Mouse (Mus musculus) kidney, embryonic 15.5 days (tissue): Measurements from ENCODE around the gene Hrh1. TPM values are rescaled to one million over a fixed set of nuclear protein-coding genes. Genes with fewer than 3 reads are reported as not detected.

Source experiments
- ATAC-seq: fragments of 200-750 bp; cut with Nextera tagmentation; replicated peaks from 2 replicates; pipeline ENCODE4 v1.8.0; 2017; ENCODE audit warnings: moderate TSS enrichment; ENCODE audit not compliant: low FRiP score
- H3K27ac ChIP-seq: fragments of 300-500 bp; sonication (generic); 2 replicates; pipeline ENCODE4 v1.5.1; 2015; ENCODE audit warnings: mild to moderate bottlenecking, inconsistent platforms
- H3K27me3 ChIP-seq: fragments of 300-500 bp; sonication (generic); 2 replicates; pipeline ENCODE4 v1.6.1; 2015; ENCODE audit warnings: inconsistent platforms
- H3K36me3 ChIP-seq: fragments of 300-500 bp; sonication (generic); 2 replicates; pipeline ENCODE4 v1.6.1; 2015; ENCODE audit warnings: inconsistent platforms
- H3K4me1 ChIP-seq: fragments of 300-500 bp; sonication (generic); 2 replicates; pipeline ENCODE4 v1.6.1; 2015; ENCODE audit warnings: inconsistent platforms
- H3K4me2 ChIP-seq: fragments of 300-500 bp; sonication (generic); 2 replicates; pipeline ENCODE4 v1.6.1; 2015; ENCODE audit warnings: moderate library complexity, mild to moderate bottlenecking, inconsistent platforms
- H3K4me3 ChIP-seq: fragments of 300-500 bp; sonication (generic); replicated peaks from 2 replicates; pipeline ENCODE4 v1.5.1; 2015; ENCODE audit warnings: mild to moderate bottlenecking, inconsistent platforms
- H3K9ac ChIP-seq: fragments of 300-500 bp; sonication (generic); 2 replicates; pipeline ENCODE4 v1.6.1; 2015; ENCODE audit warnings: mild to moderate bottlenecking, inconsistent platforms
- H3K9me3 ChIP-seq: fragments of 300-500 bp; sonication (generic); replicated peaks from 2 replicates; pipeline ENCODE4 v1.6.1; 2016; ENCODE audit warnings: inconsistent platforms
- WGBS: fragments of 180-500 bp; shearing (Covaris S2); methylation state at CpG from one replicate; pipeline ENCODE4 v1.1.7; 2015; ENCODE audit warnings: mixed read lengths; 5-methylcytosine and 5-hydroxymethylcytosine counted together
- polyA plus RNA-seq: library from polyadenylated mRNA; unstranded; fragments of >200 nt; fragmentation: Nextera tagmentation; extraction: Ambion mirVana; gene quantifications from 2 replicates; pipeline ENCODE4 v1.2.1, GENCODE M21; 2015

Gene Hrh1
- polyA plus RNA-seq, 1 experiment from 2014 or later = 0.21 TPM

DNA sequence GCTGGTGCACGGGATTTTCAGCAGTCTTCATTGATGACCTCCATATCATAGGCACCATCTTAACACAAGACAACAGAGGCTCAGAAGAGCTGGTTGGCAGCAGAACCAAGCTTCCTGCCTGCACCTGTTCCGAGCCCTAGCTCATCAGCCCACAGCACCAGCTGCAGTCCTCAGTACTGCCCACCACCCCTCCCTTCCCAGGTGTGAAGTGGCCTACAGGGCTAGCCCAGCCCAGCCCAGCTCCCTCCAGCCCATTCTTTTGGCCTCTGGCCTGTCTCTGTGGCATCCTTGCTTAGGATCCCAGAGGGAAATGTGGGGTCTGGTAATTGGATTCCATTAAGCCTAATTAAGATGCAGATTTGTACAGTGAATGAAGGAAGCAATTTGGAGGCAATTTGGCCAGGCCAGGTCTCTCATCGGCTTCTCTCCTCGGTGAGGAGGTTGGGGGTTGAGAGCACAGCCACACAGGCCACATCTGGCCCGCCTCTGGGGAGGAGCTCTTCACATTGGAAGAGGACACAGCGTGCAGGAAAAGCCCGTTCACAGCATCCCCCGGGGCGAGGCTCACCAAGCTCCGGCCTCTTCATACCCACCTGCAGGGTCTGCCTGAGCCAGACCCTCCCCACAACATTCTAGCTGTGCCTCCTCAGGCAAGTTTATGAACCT lies 43.2 kb downstream of the Hrh1 start:
- H3K9ac ChIP-seq = no peak overlapping the region
- H3K4me1 ChIP-seq = no peaks in the 10 kb centered on the region
- ATAC-seq = no peak
- H3K36me3 ChIP-seq = no peaks in the 10 kb centered on the region
- 0 out of 2 replicates have a peak, but pooled peaks cover 3% of the 10 kb centered on the region for H3K9me3 ChIP-seq
- no peak overlapping the region for H3K27ac ChIP-seq
- no peaks in the 10 kb centered on the region for H3K27me3 ChIP-seq
- WGBS = 38% methylated on average over 10 of the region's 10 CpGs
- no peak overlapping the region for H3K4me2 ChIP-seq
- no peak overlapping the region for H3K4me3 ChIP-seq

DNA sequence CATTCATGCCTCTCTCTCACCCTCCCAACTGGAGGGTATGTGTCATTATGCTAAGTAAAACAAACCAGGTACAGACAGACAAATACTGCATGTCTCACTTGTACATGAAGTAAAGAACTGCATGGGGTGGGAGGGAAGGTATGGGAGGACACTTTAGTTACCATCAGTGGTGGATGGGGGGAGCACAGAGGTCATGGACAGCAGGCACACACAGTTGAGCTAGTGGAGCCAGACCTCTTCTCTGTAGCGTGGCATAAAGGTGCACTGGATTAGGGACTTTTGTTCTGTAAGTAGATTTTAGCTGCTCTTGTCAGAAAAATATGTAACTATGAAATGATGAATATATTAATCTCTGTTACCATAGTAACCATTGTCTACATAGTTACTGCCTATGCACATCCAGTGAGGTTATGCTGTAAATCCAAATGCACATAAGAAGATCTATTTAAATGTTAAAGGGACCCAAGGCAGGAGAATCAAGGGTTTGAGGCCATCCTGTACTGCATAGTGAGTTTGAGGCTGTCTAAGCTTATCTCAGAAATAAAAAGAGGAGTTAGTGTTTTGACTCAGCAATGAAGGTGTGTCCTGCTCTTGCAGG lies 46.6 kb downstream of the Hrh1 start:
- 86% methylated on average over 1 of the region's 1 CpGs for WGBS
- H3K4me2 ChIP-seq = no peak overlapping the region
- 0 out of 2 replicates have a peak, but pooled peaks cover 3% of the 10 kb centered on the region for H3K9me3 ChIP-seq
- H3K9ac ChIP-seq = no peak overlapping the region
- no peak for ATAC-seq
- no peaks in the 10 kb centered on the region for H3K36me3 ChIP-seq
- H3K4me3 ChIP-seq = no peak overlapping the region
- H3K4me1 ChIP-seq = no peaks in the 10 kb centered on the region
- no peak overlapping the region for H3K27ac ChIP-seq
- no peaks in the 10 kb centered on the region for H3K27me3 ChIP-seq

DNA sequence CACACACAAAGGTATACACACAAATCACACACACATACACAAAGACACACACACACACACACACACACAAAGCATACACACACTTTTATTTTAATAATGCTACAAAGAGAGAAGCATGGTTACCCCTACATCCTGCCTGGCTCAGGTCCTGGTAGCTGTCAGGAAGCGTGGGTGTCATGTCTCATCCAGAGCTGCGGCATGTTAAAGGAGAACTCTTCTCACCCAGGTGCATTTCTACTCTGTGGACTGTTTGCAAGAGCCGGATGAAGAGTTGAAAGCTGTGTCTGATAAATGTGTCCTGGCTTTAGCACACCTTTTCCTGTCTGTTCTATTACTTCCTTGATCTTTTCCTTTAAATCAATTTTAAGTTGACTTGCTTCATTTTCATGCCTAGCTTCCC lies 47.2 kb downstream of the Hrh1 start:
- Histone ChIP-seq H3K9me3 (no peaks in the 10 kb centered on the region), H3K4me1 (no peaks in the 10 kb centered on the region), H3K4me2 (no peak overlapping the region), H3K27ac (no peak overlapping the region), H3K27me3 (no peaks in the 10 kb centered on the region), H3K9ac (no peak overlapping the region), H3K4me3 (no peak overlapping the region), H3K36me3 (no peaks in the 10 kb centered on the region)
- ATAC-seq = no peak
- 62% methylated on average over 3 of the region's 3 CpGs for WGBS

DNA sequence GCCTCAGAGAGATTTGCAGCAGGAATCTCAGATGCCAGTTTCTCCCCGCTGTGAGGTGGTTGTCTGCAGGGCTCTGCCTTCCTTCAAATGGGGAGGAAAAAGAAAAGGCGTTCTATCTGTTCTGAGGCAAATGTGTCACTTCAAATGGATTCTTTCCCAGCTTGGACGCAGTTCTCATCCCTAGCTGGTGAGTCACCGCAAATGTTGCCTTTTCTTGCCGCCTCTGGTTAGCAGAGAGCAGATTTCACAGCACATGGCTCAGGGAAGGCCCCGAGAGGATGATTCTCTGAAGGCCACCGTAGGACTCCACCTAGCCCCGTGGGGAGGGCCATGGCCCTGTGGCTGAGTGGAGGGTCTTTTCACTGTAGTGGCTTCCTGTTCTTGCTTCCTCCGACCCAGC lies 51.2 kb downstream of the Hrh1 start:
- 75% methylated on average over 9 of the region's 9 CpGs for WGBS
- no peak overlapping the region for H3K9ac ChIP-seq
- H3K4me1 ChIP-seq = no peaks in the 10 kb centered on the region
- no peaks in the 10 kb centered on the region for H3K27me3 ChIP-seq
- H3K9me3 ChIP-seq = no peaks in the 10 kb centered on the region
- no peaks in the 10 kb centered on the region for H3K36me3 ChIP-seq
- H3K4me3 ChIP-seq = no peak overlapping the region
- H3K4me2 ChIP-seq = no peak overlapping the region
- no peak overlapping the region for H3K27ac ChIP-seq
- no peak for ATAC-seq

DNA sequence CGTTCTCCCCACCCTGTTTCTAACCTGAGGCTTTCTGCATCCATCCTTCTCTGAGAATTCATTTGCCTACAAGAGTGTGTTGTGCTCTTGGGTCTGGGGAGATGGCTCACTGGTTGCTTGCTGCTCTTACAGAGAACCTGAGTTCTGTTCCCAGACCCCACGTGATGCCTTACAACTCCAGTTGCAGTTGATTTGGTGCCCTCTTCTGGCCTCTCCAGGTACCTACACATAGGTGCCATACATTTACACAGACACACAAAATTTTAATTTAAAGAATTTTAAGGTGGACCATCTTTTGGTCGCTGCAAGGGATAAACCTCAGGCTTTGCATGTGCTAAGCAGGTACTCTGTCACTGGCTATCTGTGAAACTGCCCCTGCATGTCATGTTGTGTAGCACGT lies 57.5 kb downstream of the Hrh1 start:
- Histone ChIP-seq H3K36me3 (no peaks in the 10 kb centered on the region), H3K27me3 (no peaks in the 10 kb centered on the region), H3K27ac (no peak overlapping the region), H3K4me3 (no peak overlapping the region), H3K4me2 (no peak overlapping the region), H3K4me1 (peaks cover 17% of the 10 kb centered on the region), H3K9ac (no peak overlapping the region), H3K9me3 (no peaks in the 10 kb centered on the region)
- ATAC-seq = no peak
- WGBS = 96% methylated on average over 4 of the region's 4 CpGs

DNA sequence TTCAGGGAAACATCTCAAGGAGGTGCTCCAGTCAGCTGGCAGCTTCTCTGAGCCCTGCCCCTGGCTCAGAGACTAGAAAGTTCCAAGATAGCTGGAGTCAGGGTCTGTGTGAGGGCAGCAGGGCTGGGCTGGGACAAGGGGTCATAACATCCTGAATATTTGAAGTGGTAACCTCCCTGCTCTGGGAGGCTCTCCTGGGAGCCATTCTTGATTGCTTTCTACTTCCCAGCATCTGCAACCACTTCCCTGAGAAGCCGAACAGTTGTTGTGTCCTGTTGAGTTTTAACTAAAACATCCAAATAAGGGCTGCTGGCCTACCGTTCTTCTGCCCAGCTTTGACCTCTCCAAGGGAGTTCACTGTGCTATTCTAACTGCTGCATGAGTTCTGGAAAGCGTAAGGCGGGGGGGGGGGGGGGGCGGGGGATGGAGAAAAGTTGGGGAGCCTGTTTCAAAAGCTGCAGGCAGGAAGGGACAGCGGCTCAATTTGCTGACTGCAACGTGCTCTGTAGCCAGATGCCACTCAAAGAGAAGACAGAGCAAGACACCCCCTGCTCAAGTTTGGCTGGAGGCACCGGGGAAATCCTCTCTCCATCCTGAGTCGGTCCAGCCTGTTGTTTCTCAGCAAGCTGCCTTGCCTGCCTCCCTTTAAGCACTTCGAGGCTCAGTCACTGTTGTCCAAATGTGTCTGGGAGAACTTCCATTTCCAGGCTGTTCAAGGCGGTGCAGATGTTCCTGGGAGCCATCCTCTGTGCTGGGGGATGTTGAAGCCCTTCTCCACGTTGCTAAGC lies 58.7 kb downstream of the Hrh1 start:
- ATAC-seq = no peak
- no peaks in the 10 kb centered on the region for H3K36me3 ChIP-seq
- H3K4me2 ChIP-seq = no peak overlapping the region
- WGBS = 46% methylated on average over 12 of the region's 12 CpGs
- no peak overlapping the region for H3K4me3 ChIP-seq
- H3K9ac ChIP-seq = no peak overlapping the region
- no peak overlapping the region for H3K27ac ChIP-seq
- peaks cover 17% of the 10 kb centered on the region for H3K4me1 ChIP-seq
- H3K9me3 ChIP-seq = no peaks in the 10 kb centered on the region
- no peaks in the 10 kb centered on the region for H3K27me3 ChIP-seq

DNA sequence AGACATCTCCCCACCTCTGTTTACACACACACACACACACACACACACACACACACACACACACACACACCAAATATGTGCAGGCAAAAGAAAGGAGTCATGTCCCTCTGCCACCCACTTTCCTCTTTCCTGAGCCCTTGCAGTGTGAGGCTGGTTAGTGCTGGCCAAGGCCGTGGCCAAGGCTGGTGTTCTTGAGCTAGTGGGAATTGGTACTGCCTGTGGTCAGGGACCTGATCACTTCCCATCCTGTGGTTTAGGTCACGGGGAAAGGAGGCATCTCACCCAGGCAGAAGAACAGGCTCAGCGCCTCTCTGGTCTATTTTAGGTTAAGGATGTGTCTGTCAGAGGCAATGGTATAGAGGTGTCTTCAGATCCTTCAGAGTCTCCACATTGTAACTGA lies 59.6 kb downstream of the Hrh1 start:
- ATAC-seq = no peak
- Histone ChIP-seq H3K27ac (no peak overlapping the region), H3K9ac (no peak overlapping the region), H3K27me3 (no peaks in the 10 kb centered on the region), H3K4me1 (peaks cover 17% of the 10 kb centered on the region), H3K4me3 (no peak overlapping the region), H3K9me3 (no peaks in the 10 kb centered on the region), H3K36me3 (no peaks in the 10 kb centered on the region), H3K4me2 (no peak overlapping the region)
- WGBS = 87% methylated on average over 3 of the region's 3 CpGs

DNA sequence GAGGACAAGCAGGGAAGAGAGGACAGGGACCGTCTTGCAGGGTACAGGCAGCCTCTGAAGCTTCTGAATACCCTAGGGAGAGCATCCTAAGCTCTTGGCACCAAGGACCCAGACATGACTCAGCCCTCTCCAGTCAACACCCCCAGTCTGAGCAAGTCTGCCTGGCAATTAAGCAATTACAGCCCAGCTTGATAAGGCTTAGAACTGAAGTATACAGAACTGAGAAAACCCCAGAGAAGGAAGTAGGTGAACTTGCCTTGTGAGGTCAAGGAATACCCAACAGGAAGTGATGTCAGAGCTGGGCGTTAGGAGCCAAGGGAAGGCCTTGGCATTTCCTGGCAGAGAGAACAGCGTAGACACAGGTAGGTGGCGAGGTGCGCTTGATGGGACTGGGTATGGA lies 60.5 kb downstream of the Hrh1 start:
- Histone ChIP-seq H3K4me3 (no peak overlapping the region), H3K9ac (no peak overlapping the region), H3K27ac (no peak overlapping the region), H3K27me3 (no peaks in the 10 kb centered on the region), H3K4me1 (peaks cover 17% of the 10 kb centered on the region), H3K4me2 (no peak overlapping the region), H3K9me3 (no peaks in the 10 kb centered on the region), H3K36me3 (no peaks in the 10 kb centered on the region)
- WGBS = 73% methylated on average over 5 of the region's 5 CpGs
- ATAC-seq = no peak

DNA sequence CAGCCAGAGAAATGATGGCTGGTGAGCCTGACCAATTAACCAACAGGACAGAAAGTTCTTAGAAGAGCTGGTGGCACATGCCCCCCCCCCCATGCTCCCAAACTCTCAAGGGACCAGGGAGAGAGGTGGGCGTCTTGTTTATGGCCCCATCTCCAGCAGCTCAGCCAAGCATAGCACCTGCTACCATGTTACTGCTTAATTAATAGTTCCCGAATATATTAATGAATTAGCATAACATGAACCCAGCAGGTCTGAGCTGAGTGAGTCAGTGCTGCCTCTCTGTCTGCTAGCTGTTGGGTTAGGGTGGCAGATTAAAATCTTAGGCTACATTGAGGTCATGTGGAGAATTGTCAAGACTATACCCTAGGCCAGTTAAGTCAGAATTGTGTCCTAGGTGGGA lies 62.2 kb downstream of the Hrh1 start:
- Histone ChIP-seq H3K4me3 (no peak overlapping the region), H3K4me1 (peaks cover 17% of the 10 kb centered on the region), H3K9ac (no peak overlapping the region), H3K27me3 (no peaks in the 10 kb centered on the region), H3K9me3 (no peaks in the 10 kb centered on the region), H3K4me2 (0 out of 2 replicates have a peak overlapping the region, but pooled peaks have one; percentile 1), H3K27ac (no peak overlapping the region), H3K36me3 (no peaks in the 10 kb centered on the region)
- ATAC-seq = no peak
- 47% methylated on average over 2 of the region's 2 CpGs for WGBS

DNA sequence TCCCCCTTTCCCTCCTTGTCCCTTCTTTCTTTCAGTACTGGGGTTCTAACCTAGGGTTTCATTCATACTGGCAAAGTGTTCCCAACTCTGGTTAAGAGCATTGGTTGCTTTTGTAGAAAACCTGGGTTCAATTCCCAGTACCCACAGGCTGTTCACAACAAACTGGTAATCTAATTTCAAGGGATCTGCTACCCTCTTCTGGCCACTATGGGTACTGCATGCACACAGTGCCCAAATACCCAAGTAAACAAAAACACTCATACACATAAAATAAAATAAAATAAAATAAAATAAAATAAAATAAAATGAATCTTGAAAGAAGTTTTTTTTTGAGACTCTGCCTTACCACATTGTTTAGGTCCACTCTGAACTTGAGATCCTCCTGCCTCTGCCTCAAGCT lies 63.8 kb downstream of the Hrh1 start:
- H3K9me3 ChIP-seq = no peaks in the 10 kb centered on the region
- peaks cover 17% of the 10 kb centered on the region for H3K4me1 ChIP-seq
- H3K4me3 ChIP-seq = no peak overlapping the region
- H3K36me3 ChIP-seq = no peaks in the 10 kb centered on the region
- H3K27me3 ChIP-seq = no peaks in the 10 kb centered on the region
- H3K9ac ChIP-seq = no peak overlapping the region
- no peak for ATAC-seq
- H3K4me2 ChIP-seq = no peak overlapping the region
- H3K27ac ChIP-seq = no peak overlapping the region

DNA sequence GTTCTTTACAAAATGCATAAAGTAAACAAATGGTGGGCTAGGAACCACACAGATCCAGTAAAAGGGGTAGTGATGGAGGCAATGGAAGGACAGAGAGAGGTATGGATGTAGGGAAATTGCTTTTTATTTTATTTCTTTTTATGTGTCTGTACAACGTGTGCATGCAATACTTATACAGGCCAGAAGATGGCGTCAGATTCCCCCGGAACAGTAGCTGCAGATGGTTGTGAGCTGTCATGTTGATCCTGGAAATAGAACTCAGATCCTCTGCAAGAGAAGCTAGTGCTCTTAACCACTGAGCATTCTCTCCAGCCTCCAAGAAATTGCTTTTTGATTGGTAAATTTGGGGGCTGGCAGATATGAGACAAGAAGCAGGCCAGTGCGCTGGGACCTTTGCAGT lies 65.0 kb downstream of the Hrh1 start:
- Histone ChIP-seq H3K9ac (no peak overlapping the region), H3K36me3 (no peaks in the 10 kb centered on the region), H3K4me3 (no peak overlapping the region), H3K4me2 (no peak overlapping the region), H3K9me3 (no peaks in the 10 kb centered on the region), H3K27ac (no peak overlapping the region), H3K27me3 (no peaks in the 10 kb centered on the region), H3K4me1 (peaks cover 17% of the 10 kb centered on the region)
- WGBS = 25% methylated on average over 4 of the region's 4 CpGs
- no peak for ATAC-seq

DNA sequence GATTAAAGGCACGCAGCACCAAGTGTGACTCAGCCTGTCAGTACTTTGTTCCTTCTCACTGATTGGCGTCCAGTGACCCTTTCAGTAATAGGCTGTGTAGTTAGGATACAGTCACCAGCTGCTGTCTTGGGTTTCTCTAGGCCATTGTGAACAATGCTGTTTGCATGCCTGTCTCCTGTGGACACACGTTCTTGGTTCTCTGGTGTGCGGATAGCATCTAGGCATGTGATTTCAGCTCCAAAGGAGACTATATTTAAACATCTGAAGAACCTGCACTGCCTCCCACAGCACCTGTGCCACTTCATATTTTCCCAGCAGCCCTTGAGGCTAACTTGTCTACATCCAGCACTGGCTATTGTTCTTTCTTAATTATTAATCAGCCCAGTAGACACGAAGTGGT lies 75.8 kb downstream of the Hrh1 start:
- 54% methylated on average over 5 of the region's 5 CpGs for WGBS

More for the DNA sequence above, 75.8 kb downstream of the Hrh1 start:
- Histone ChIP-seq H3K27me3 (0 out of 2 replicates have a peak, but pooled peaks cover 3% of the 10 kb centered on the region), H3K27ac (no peak overlapping the region), H3K9me3 (no peaks in the 10 kb centered on the region), H3K4me2 (no peak overlapping the region), H3K4me1 (no peaks in the 10 kb centered on the region), H3K4me3 (no peak overlapping the region), H3K36me3 (no peaks in the 10 kb centered on the region), H3K9ac (no peak overlapping the region)
- ATAC-seq = no peak
